Mouse (Mus musculus) liver, embryonic 11.5 days (tissue): ENCODE measurements around the gene Tie1. TPM values are rescaled to one million over a fixed set of nuclear protein-coding genes. Genes with fewer than 3 reads are reported as not detected.
A peak's percentile ranks its signal among the peaks of the same experiment; 100 is the strongest.

ENCODE experiments used
- ATAC-seq: fragments of 200-750 bp; cut with Nextera tagmentation; replicated peaks from 2 replicates; pipeline ENCODE4 v1.8.0; 2017; ENCODE audit warnings: moderate number of reproducible peaks, mild to moderate bottlenecking, moderate TSS enrichment, moderate library complexity; ENCODE audit not compliant: low FRiP score
- DNase-seq: peaks from one replicate; pipeline ENCODE4 v3.0.0-alpha.2; 2017; ENCODE audit warnings: low spot score
- H3K27ac ChIP-seq: fragments of 300-500 bp; sonication (generic); 2 replicates; pipeline ENCODE4 v1.5.1; 2014; ENCODE audit warnings: mild to moderate bottlenecking, low read depth, low read length, control low read depth
- H3K27me3 ChIP-seq: fragments of 300-500 bp; sonication (generic); replicated peaks from 2 replicates; pipeline ENCODE4 v1.6.1; 2014; ENCODE audit warnings: low read length, mixed read lengths; ENCODE audit not compliant: control insufficient read depth, insufficient read depth
- H3K36me3 ChIP-seq: fragments of 300-500 bp; sonication (generic); 2 replicates; pipeline ENCODE4 v1.6.1; 2014; ENCODE audit warnings: mild to moderate bottlenecking, low read length, moderate library complexity, mixed read lengths; ENCODE audit not compliant: control insufficient read depth, insufficient read depth
- H3K4me1 ChIP-seq: fragments of 300-500 bp; sonication (generic); replicated peaks from 2 replicates; pipeline ENCODE4 v1.6.1; 2014; ENCODE audit warnings: low read length, mixed read lengths; ENCODE audit not compliant: control insufficient read depth, insufficient read depth
- H3K4me2 ChIP-seq: fragments of 300-500 bp; sonication (generic); 2 replicates; pipeline ENCODE4 v1.6.1; 2014; ENCODE audit warnings: mild to moderate bottlenecking, control low read depth, moderate library complexity
- H3K4me3 ChIP-seq: fragments of 300-500 bp; sonication (generic); 2 replicates; pipeline ENCODE4 v1.5.1; 2014; ENCODE audit warnings: low read depth, low read length, control low read depth
- H3K9ac ChIP-seq: fragments of 300-500 bp; sonication (generic); 2 replicates; pipeline ENCODE4 v1.6.1; 2014; ENCODE audit warnings: low read depth, low read length, control low read depth
- H3K9me3 ChIP-seq: fragments of 300-500 bp; sonication (generic); 2 replicates; pipeline ENCODE4 v1.6.1; 2016; ENCODE audit warnings: low read length, inconsistent platforms, mixed read lengths; ENCODE audit not compliant: control insufficient read depth
- WGBS: fragments of 180-500 bp; shearing (Covaris S2); extraction: QIAGEN DNeasy Blood & Tissue Kit; methylation state at CpG from one replicate; pipeline ENCODE4 v1.1.7; 2014; 5-methylcytosine and 5-hydroxymethylcytosine counted together
- polyA plus RNA-seq: library from polyadenylated mRNA; unstranded; fragments of >200 nt; fragmentation: Nextera tagmentation; extraction: Ambion mirVana; gene quantifications from 2 replicates; pipeline ENCODE4 v1.2.1, GENCODE M21; 2014

Gene Tie1
- polyA plus RNA-seq, 1 experiment from 2014 or later: 16.0 TPM

DNA sequence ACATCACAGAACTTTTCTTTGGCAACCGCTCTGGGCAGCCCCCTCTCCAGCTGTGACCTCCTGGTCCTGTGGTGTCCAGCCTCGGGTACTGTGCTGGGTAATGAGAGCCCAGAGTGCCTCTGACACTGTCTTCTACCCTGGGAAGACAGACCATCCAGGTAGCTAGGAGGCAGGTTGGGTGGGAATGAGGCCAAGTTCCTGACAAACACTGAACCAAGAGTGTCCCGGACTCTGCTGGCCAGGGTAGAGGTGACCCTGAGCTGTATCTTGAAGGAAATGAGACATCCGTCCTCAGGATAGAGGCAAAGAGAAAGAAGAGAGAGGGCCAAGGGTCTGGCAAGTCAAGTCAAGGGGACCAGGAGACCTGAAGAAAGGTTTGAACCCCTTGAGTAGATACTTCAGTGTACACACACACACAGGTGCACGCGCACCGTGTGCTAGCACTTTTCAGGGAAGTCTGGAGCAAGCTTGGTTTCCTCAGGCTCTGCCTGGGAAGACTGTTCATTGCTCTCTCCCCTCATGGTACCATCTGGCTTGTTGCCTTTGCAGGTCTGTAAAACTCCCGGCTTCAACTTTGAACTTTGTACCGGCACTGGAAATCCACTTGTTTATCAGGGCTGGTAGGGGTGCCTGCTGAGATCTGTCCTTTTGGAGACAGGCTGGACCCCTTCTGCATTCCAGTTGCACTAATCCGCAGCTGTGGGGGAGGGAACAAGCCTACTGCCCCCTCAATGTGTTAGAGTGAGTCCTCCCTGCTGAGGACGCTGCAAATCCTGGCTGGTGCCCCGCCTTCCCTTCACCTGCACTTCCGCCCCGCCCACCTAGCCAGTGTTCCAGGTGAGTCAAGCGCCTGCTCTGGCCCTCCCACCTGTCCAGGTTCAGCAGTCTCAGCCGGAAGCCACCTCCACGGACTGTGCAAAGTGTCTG is 36.8 kb upstream of the Tie1 start, which contains the start of gene 2610528J11Rik:
Gene 2610528J11Rik (plus strand): TSS at position 592 of the 927 bp plus-strand sequence.
- no peaks in the 10 kb centered on the region for H3K9me3 ChIP-seq
- H3K4me3 ChIP-seq: peak within 1 kb of the TSS; percentile 26; the same call in 1 of the 2 replicates
- H3K27ac ChIP-seq: 0 out of 2 replicates have a peak within 1 kb of the TSS, but pooled peaks have one; percentile 11
- WGBS: 46% methylated on average over 17 of the region's 17 CpGs
- H3K27me3 ChIP-seq: no peaks in the 10 kb centered on the region
- no peaks in the 10 kb centered on the region for H3K4me1 ChIP-seq
- peak within 1 kb of the TSS; percentile 39 for H3K4me2 ChIP-seq
- peak; percentile 31; the same call in 1 of the 2 replicates for ATAC-seq
- DNase-seq: no peak
- no peak within 1 kb of the TSS for H3K9ac ChIP-seq
- H3K36me3 ChIP-seq: no peaks in the 10 kb centered on the region

DNA sequence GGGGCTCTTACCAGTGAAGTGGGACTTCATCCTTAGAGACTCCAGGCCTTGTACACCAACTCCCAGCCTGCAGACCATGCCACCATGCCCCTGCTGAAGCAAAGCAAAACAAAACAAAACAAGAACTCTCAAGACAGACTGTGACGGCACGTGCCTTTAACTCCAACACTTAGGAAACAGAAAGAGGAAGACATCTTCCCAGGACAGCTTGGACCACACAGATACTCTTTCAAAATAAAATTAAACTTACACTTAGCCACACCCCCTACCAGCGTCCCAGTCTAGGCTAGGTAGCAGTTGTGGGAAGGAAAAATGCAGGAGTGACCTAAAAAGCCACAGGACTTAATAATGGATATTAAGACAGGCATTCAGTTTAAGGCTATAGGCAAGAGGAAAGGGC is 35.9 kb upstream of the Tie1 start:
- H3K36me3 ChIP-seq: no peaks in the 10 kb centered on the region
- H3K9ac ChIP-seq: no peak overlapping the region
- H3K4me1 ChIP-seq: no peaks in the 10 kb centered on the region
- ATAC-seq (no peak), DNase-seq (no peak)
- no peaks in the 10 kb centered on the region for H3K9me3 ChIP-seq
- H3K4me3 ChIP-seq: no peak overlapping the region
- 56% methylated on average over 3 of the region's 3 CpGs for WGBS
- no peaks in the 10 kb centered on the region for H3K27me3 ChIP-seq
- no peak overlapping the region for H3K4me2 ChIP-seq
- H3K27ac ChIP-seq: no peak overlapping the region

DNA sequence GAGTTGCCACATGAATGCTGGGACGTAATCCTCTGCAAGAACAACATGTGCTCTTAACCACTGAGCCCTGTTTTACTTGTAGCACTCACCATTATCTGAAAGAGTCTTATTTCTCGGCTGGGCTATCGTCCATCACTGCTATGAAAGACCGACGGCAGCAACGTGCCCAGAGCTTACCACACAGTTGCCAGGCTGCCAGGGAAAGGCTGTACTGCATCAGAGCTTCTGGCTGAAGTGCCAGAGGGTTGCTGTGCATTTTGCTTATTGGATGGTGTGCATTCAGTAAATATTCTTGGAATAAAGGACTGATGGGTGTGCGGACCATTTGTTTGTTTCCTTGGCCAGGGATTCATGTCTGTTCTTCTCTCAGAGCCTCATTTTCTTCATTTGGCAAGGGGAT is 34.1 kb upstream of the Tie1 start:
- Histone ChIP-seq H3K9me3 (no peaks in the 10 kb centered on the region), H3K4me2 (no peak overlapping the region), H3K36me3 (no peaks in the 10 kb centered on the region), H3K27ac (no peak overlapping the region), H3K27me3 (no peaks in the 10 kb centered on the region), H3K9ac (no peak overlapping the region), H3K4me3 (no peak overlapping the region), H3K4me1 (no peaks in the 10 kb centered on the region)
- 75% methylated on average over 7 of the region's 7 CpGs for WGBS
- no peak for ATAC-seq
- DNase-seq: no peak

DNA sequence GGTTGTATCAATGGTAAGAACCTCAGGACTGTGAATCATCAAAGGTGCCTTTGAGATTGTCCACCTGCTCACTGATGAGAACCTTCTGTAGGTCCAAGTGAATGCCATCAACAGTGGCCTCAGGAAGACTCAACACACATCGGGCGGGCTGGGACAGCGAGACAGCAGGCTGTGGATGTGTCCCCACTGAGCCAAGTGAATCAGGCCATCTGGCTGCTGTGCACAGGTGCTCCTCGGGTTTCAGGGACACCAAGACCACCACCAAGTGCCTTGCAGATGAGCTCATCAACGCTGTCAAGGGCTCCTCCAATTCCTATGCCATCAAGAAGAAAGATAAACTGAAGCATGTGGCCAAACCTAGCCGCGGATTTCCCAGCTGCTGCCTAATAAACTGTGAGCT is 32.4 kb upstream of the Tie1 start:
- Histone ChIP-seq H3K36me3 (no peaks in the 10 kb centered on the region), H3K4me1 (0 out of 2 replicates have a peak, but pooled peaks cover 2% of the 10 kb centered on the region), H3K4me3 (no peak overlapping the region), H3K9me3 (no peaks in the 10 kb centered on the region), H3K27me3 (peaks cover 3% of the 10 kb centered on the region; the same call in 1 of the 2 replicates), H3K27ac (no peak overlapping the region), H3K4me2 (no peak overlapping the region), H3K9ac (no peak overlapping the region)
- DNase-seq: no peak
- 83% methylated on average over 7 of the region's 7 CpGs for WGBS
- ATAC-seq: no peak

- DNase-seq (no peak), ATAC-seq (no peak)
- no peaks in the 10 kb centered on the region for H3K9me3 ChIP-seq
- H3K36me3 ChIP-seq: no peaks in the 10 kb centered on the region
- H3K4me1 ChIP-seq: peaks cover 8% of the 10 kb centered on the region
- peaks cover 11% of the 10 kb centered on the region; the same call in 1 of the 2 replicates for H3K27me3 ChIP-seq
- H3K9ac ChIP-seq: no peak overlapping the region
- no peak overlapping the region for H3K4me2 ChIP-seq
- H3K27ac ChIP-seq: no peak overlapping the region
- 58% methylated on average over 5 of the region's 5 CpGs for WGBS
- no peak overlapping the region for H3K4me3 ChIP-seq
These were observed 28.3 kb upstream of the Tie1 start for GRCm38 (mm10) chr4:118518208-118518607.

DNA sequence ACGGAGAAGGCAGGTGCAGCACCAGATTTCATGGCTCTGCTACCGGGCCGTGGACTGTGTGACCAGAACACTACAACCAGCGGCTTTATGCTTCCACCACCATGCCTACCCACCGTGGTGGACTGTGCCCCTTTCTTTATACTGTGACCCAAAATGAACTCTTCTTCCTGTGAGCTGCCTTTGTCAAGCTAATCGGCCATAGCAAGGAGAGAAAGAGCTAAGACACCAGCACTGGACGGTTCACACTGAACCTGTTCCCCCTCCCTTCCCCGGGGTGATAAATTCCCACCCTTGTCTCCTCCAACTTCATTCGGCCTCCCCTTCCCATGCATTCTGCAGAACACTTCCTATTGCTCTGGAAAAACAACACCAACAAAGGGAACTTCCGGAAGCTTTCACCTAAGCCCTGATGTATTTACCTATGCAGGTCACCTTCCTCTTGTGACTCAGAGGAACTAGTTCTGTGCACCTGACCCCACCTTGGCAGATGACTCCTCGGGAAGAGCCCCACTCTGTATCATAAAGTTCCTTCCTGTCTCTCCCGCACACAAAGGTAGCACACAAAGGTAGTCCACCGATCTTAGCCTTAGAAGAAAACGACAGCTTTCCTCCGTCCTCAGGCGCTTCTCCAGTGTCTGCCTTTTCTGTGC is 27.8 kb upstream of the Tie1 start:
- ATAC-seq (no peak), DNase-seq (no peak)
- Histone ChIP-seq H3K4me1 (peaks cover 8% of the 10 kb centered on the region), H3K4me3 (no peak overlapping the region), H3K9ac (no peak overlapping the region), H3K27me3 (peaks cover 11% of the 10 kb centered on the region; the same call in 1 of the 2 replicates), H3K27ac (no peak overlapping the region), H3K9me3 (no peaks in the 10 kb centered on the region), H3K4me2 (no peak overlapping the region), H3K36me3 (no peaks in the 10 kb centered on the region)
- 37% methylated on average over 16 of the region's 16 CpGs for WGBS

- WGBS: 11% methylated on average over 20 of the region's 20 CpGs
- no peak overlapping the region for H3K27ac ChIP-seq
- no peaks in the 10 kb centered on the region for H3K9me3 ChIP-seq
- H3K4me3 ChIP-seq: no peak overlapping the region
- DNase-seq: no peak
- H3K9ac ChIP-seq: no peak overlapping the region
- ATAC-seq: no peak
- peak overlapping the region; percentile 10; the same call in 1 of the 2 replicates for H3K4me2 ChIP-seq
- H3K36me3 ChIP-seq: no peaks in the 10 kb centered on the region
- H3K4me1 ChIP-seq: peaks cover 8% of the 10 kb centered on the region
- peaks cover 11% of the 10 kb centered on the region; the same call in 1 of the 2 replicates for H3K27me3 ChIP-seq
These were observed 27.0 kb upstream of the Tie1 start for GRCm38 (mm10) chr4:118516699-118517496.

GRCm38 (mm10) chr4:118509050-118509449 is 19.2 kb upstream of the Tie1 start:
- H3K27ac ChIP-seq: no peak overlapping the region
- H3K4me2 ChIP-seq: no peak overlapping the region
- no peaks in the 10 kb centered on the region for H3K36me3 ChIP-seq
- no peaks in the 10 kb centered on the region for H3K4me1 ChIP-seq
- no peaks in the 10 kb centered on the region for H3K27me3 ChIP-seq
- WGBS: 41% methylated on average over 6 of the region's 6 CpGs
- no peak for DNase-seq
- ATAC-seq: no peak
- no peak overlapping the region for H3K4me3 ChIP-seq
- no peaks in the 10 kb centered on the region for H3K9me3 ChIP-seq
- H3K9ac ChIP-seq: no peak overlapping the region
